Mouse (Mus musculus): Measurements from ENCODE around the gene Dexi.

GRCm38 (mm10) chr16:10553858-10554257 lies 11.0 kb upstream of the Dexi start:
- no peak for TF ChIP-seq CTCF (IDR thresholded peaks at IDR 0.05; ENCODE audit: extremely low read depth, insufficient read depth, low read length)
- TF ChIP-seq POLR2A (IDR thresholded peaks at IDR 0.05; ENCODE audit: extremely low read depth, insufficient read depth, low read length), result no peak

Measured in cortical plate, adult 2 months (tissue).